Mouse (Mus musculus) bone marrow, adult 2 months (tissue): ENCODE measurements around the gene Polr3c.

Source experiments
- CTCF ChIP-seq: fragments of 200-500 bp; IDR thresholded peaks from 2 replicates; pipeline ENCODE4 v1.5.1; 2011; ENCODE audit warnings: low read length, control low read depth; ENCODE audit not compliant: control insufficient read depth, insufficient read depth
- POLR2A ChIP-seq: fragments of 200-500 bp; IDR thresholded peaks from 2 replicates; pipeline ENCODE4 v1.6.1; 2011; ENCODE audit warnings: low read depth, mild to moderate bottlenecking, control low read depth, low read length, borderline replicate concordance; ENCODE audit not compliant: control insufficient read depth

- TF ChIP-seq POLR2A (no peak), CTCF (no peak)
Observed at GRCm38 (mm10) chr3:96764528-96764927, 37.1 kb upstream of the Polr3c start.
